Mouse (Mus musculus): ENCODE data around the gene Sntn. TPM values are rescaled to one million over a fixed set of nuclear protein-coding genes. Genes with fewer than 3 reads are reported as not detected.

The Sntn gene
- not detected in 2 replicates for total RNA-seq (2015)
- not detected in 2 replicates for total RNA-seq (2017)

DNA sequence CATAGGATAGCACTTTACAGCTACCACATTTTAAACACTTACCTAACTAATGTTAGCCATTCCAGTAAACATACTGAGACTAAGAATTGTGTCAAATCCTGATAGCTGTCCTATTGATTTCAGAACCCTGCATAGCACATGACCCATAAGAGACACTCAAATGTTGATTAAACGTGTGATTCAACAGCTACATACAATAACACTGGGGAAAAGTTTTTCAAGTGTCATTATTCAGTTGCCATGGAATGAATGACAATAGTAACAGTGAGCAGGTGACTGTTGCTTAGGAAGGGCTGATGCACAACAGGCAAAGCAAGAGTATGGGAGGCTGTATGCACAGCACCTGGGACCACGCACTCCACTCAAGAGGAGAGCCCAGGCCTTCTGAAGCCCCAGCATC, at the start of gene Sntn:
Gene Sntn (plus strand): TSS at position 301 of the 400 bp plus-strand sequence.
- ATAC-seq (replicated peaks; ENCODE audit: poor library complexity): no peak

- ATAC-seq (replicated peaks; ENCODE audit: poor library complexity): no peak
Observed at GRCm38 (mm10) chr14:13649865-13650264, 20.8 kb upstream of the Sntn start.

DNA sequence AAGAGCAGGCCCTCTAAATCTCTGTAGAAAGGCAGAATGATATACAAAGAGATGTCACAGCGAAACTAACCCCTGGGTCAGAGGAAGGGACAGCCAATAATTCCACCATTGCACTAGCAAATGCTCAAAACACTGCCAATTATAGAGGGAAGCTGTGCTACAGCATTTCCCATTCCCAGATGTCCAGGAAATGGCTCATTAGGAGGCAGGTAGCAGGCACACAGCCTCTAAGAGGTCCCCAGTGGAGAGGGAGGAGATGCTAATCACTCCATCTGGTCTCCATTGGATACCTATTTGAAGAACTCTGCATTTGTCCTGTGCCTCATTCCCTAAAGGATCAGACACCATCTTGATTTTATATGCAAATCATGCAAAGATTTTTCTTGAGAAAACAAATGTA, 19.6 kb upstream of the Sntn start:
- no peak for ATAC-seq (replicated peaks; ENCODE audit: poor library complexity)

DNA sequence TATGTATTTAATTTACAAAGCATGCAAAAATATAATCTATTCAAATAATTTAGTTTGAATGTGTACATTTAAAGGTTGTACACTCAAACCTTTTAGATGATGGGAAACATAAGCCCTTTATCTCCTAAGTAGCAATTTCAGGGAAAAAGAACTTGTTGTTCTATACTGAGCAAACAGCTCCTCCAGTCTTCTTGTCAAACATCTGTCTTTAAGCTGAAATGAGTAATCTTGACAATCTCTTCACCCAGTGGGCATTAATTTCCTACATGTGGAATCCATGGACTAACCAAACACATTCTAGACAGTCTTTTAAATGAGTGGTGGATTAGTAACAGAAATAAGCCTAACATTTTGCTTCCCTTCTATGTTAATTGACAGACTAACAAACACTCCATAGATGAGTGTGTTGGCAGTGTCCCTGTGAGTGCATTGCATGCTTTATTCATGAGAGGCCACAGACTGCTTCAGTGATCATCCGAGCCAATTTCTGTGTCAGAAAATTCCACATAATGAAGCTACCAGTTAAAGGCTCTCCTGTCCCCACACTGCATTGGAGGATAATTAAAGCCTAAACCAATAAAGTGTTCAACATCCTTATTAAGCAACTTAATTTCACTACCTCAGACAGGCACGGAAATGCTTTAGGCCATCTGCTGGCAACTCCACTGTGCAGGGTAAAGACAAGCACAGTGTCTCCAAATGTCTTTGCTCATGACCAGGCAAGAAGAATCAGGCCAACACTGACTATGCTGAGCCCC, 19.0 kb upstream of the Sntn start:
- ATAC-seq (replicated peaks; ENCODE audit: poor library complexity): no peak

- no peak for ATAC-seq (replicated peaks; ENCODE audit: poor library complexity)
Observed at GRCm38 (mm10) chr14:13686716-13687115, 16.0 kb downstream of the Sntn start.

- ATAC-seq (replicated peaks; ENCODE audit: poor library complexity): no peak
Observed at GRCm38 (mm10) chr14:13690426-13690825, 19.8 kb downstream of the Sntn start.

DNA sequence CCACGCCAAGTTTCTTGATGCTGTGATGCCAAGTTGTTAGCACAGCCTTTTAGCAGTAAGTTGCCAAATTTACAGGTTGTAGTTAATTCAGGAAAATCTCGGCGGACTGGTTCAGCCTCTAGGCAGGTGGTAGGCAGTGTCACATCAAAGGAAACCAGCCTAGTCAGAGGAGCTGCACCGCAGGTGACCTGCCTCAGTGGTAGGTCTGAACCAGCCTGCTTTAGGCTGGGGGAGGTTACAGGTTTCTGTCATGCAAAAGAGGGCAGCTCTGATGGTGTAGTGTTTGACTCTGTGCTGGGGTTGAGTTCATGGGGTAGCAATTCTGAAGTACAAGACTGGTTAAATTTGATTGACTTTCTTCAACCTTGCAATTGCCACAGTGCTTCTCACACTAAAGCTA, 61.6 kb downstream of the Sntn start:
- no peak for ATAC-seq (replicated peaks; ENCODE audit: poor library complexity)

Other genes starting within 250 kb of the Sntn start
- gene Gm281, start 243.6 kb downstream of the Sntn start, total RNA-seq (2015): not detected in 2 replicates
- gene Gm281, start 243.6 kb downstream of the Sntn start, total RNA-seq (2017): not detected in 2 replicates

Data from megakaryocyte progenitor cell, adult 5-6 weeks (primary cell).